Mouse (Mus musculus) lung, postnatal 0 days (tissue): ENCODE results near the gene Rwdd2a.

Source experiments
- CTCF ChIP-seq: IDR thresholded peaks from 2 replicates; pipeline ENCODE4 v1.5.1; 2016; ENCODE audit warnings: antibody characterized with exemption, mild to moderate bottlenecking
- EP300 ChIP-seq: IDR thresholded peaks from 2 replicates; pipeline ENCODE4 v1.6.1; 2016; ENCODE audit warnings: antibody characterized with exemption, mild to moderate bottlenecking, control low read depth

DNA sequence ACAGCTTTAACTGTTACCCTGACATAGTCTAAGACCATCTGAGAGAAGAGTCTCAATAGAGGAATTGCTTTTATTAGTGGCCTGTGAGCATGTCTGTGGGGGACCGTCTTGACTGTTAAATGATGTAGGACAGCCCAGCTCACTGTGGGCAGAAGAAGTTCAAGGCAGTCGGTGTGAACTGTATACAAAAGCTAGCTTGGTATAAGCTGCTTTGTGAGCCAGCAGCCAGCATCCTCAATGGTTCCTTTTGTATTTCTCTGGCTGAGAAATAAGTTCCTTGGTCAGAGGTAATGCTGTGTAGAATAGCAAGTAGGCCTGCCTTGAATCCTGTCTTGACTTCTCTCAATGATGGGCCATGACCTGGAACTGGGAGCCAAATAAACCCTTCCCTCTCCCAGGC, 50.3 kb downstream of the Rwdd2a start:
- TF ChIP-seq CTCF = no peak
- TF ChIP-seq EP300 = no peak
